Comparison of ENCODE assay signal across 11 mouse cellular contexts in the genomic region with DNA sequence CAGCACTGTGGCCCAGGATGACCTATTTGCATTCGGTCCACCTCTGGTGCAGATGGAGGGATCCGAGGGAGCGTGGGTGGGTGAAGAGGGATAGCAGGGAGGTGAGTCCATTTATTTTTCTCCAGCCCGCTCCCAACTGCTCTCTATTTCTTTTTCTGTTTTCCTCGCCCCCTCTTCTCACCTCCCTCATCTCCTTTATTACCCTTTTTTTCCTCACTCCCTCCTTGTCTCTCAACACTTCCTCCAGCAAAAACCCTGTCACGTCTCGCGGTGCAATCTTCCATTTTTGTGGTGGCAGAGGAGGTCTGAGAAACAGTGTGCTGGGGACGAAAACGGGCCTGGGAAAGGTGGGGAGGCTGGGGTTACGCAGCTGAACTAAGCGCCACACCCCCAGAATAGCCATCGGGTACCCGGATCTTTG. TPM values are rescaled to one million over a fixed set of nuclear protein-coding genes. Genes with fewer than 3 reads are reported as not detected.
DNase-seq lines count a peak whose midpoint lies in the region; ATAC-seq lines count a peak whose summit lies in the region.
"Had no signal": no experiment of that assay in that cellular context is flagged by ENCODE, and none has a peak within 500 bp of the region (broad histone marks: within the 10 kb centered on the region; RNA-seq: fewer than 3 reads in every experiment).

No protein-coding gene starts in this region.

- peaks cover 81% of the 10 kb centered on the region for H3K27me3 ChIP-seq in hindbrain, embryonic 12.5 days
- peaks cover 5% of the 10 kb centered on the region; the same call in 1 of the 2 replicates for H3K27me3 ChIP-seq in midbrain, embryonic 16.5 days (ENCODE audit: control insufficient read depth, insufficient read depth, low read depth, low read length)

- peaks cover 22% of the 10 kb centered on the region for H3K4me1 ChIP-seq in hindbrain, embryonic 12.5 days
- H3K4me1 ChIP-seq in midbrain, embryonic 16.5 days (ENCODE audit: control insufficient read depth, insufficient read depth, low read length) = peaks cover 6% of the 10 kb centered on the region; the same call in 1 of the 2 replicates

- H3K4me2 ChIP-seq in hindbrain, embryonic 12.5 days (replicated peaks) = peak overlapping the region; percentile 60
- H3K4me2 ChIP-seq in midbrain, embryonic 16.5 days (ENCODE audit: low read length) = peak overlapping the region; percentile 58

- H3K9ac ChIP-seq in hindbrain, embryonic 12.5 days = peak overlapping the region; percentile 77
- H3K9ac ChIP-seq in midbrain, embryonic 16.5 days (ENCODE audit: low read depth, low read length) = peak overlapping the region; percentile 70

- peak overlapping the region; percentile 95 for H3K27ac ChIP-seq in hindbrain, embryonic 12.5 days
- peak overlapping the region; percentile 96 for H3K27ac ChIP-seq in midbrain, embryonic 16.5 days (ENCODE audit: low read length)

- H3K36me3 ChIP-seq in hindbrain, embryonic 12.5 days = no peaks in the 10 kb centered on the region
- no peaks in the 10 kb centered on the region for H3K36me3 ChIP-seq in midbrain, embryonic 16.5 days (ENCODE audit: control insufficient read depth, insufficient read depth, low read length)

- H3K4me3 ChIP-seq in hindbrain, embryonic 12.5 days = peak overlapping the region; percentile 44
- H3K4me3 ChIP-seq in midbrain, embryonic 16.5 days (ENCODE audit: low read depth, low read length) = peak overlapping the region; percentile 60

- peak; percentile 32 for DNase-seq in cerebellum, adult 11 months
- no peak for DNase-seq in cerebellum, postnatal 4 days (ENCODE audit: low spot score in 2 of 2)
- DNase-seq in cerebellum, postnatal 14 days = peak; percentile 44 to 55
- DNase-seq in layer of hippocampus, postnatal 36 days = no peak
- DNase-seq in thymus, adult 18-20 months = no peak
- no peak for DNase-seq in adipocyte (ENCODE audit: low spot score)
- DNase-seq: kidney, postnatal 14 days; liver had no signal

- 3% methylated on average over 14 of the region's 14 CpGs for WGBS in hindbrain, embryonic 12.5 days
- 6% methylated on average over 14 of the region's 14 CpGs for WGBS in midbrain, embryonic 16.5 days

- no peaks in the 10 kb centered on the region for H3K9me3 ChIP-seq in hindbrain, embryonic 12.5 days (replicated peaks)
- H3K9me3 ChIP-seq in midbrain, embryonic 16.5 days (replicated peaks; ENCODE audit: control insufficient read depth, low read length, poor library complexity, severe bottlenecking) = no peaks in the 10 kb centered on the region

- ATAC-seq in hindbrain, embryonic 12.5 days (ENCODE audit: low FRiP score) = no peak
- no peak for ATAC-seq in midbrain, embryonic 16.5 days

RNA-seq across cellular contexts. Expression of a gene that starts 4.6 kb away (rescaled TPM):
- polyA plus RNA-seq in hindbrain, embryonic 12.5 days (2016; fragmentation: Nextera tagmentation; extraction: Ambion mirVana) = 43.8 and 47.0 TPM in 2 replicates
- polyA plus RNA-seq in midbrain, embryonic 16.5 days (2015; fragmentation: Nextera tagmentation; extraction: Ambion mirVana) = 77.0 and 80.2 TPM in 2 replicates
- total RNA-seq in layer of hippocampus, postnatal 36 days (2021) = 100 to 1,000 TPM; 285 to 286 TPM
- total RNA-seq: MEL had no signal

Comparison
In these comparisons a context has a peak if more than half of its experiments do, and no peak if none do; other contexts are left out.
1. DNase-seq: peak in cerebellum, adult 11 months (single experiment) and cerebellum, postnatal 14 days (2 of 2); none in cerebellum, postnatal 4 days (0 of 2), layer of hippocampus, postnatal 36 days (0 of 2), thymus, adult 18-20 months (0 of 2) and adipocyte (single experiment).